Mouse (Mus musculus): ENCODE measurements around the gene Olfr781.

DNA sequence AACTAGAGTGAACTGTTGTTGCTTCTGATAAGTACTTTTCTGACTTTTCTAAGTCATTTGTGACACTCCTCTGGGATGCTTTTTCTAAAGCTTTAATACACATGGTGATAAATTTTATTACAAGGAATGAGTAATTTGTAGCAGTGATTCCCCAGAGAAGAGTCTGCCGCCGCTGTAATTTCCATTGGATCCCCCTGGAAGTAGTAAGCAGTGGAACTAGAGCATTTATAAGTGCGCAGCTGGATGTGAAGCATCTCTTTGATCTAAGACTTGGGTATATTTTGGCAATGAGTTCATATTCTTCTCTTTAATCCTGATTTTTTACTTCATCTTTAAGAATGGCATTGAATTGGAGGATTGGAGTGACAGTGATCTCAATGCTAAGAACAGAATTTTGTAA is 19.9 kb downstream of the Olfr781 start, which contains the start of gene Olfr782:
- TF ChIP-seq CTCF (IDR thresholded peaks at IDR 0.05; ENCODE audit: borderline replicate concordance, extremely low read depth, insufficient read depth, insufficient read length) (no peak), POLR2A (IDR thresholded peaks at IDR 0.05; ENCODE audit: borderline replicate concordance, extremely low read depth, insufficient read depth, insufficient read length, poor library complexity, severe bottlenecking) (no peak)
